Mouse (Mus musculus): Measurements from ENCODE around the gene Rsph6a.

- TF ChIP-seq CTCF (IDR thresholded peaks at IDR 0.05; ENCODE audit: low read depth) (no peak), EP300 (IDR thresholded peaks at IDR 0.05; ENCODE audit: low read depth) (no peak)
These were observed 24.2 kb downstream of the Rsph6a start for GRCm38 (mm10) chr7:19078732-19079131.
